Mouse (Mus musculus) hindbrain, embryonic 16.5 days (tissue): ENCODE data around the gene Actl6b. TPM values are rescaled to one million over a fixed set of nuclear protein-coding genes. Genes with fewer than 3 reads are reported as not detected.

Experiments used
- ATAC-seq: fragments of 200-750 bp; cut with Nextera tagmentation; 2 replicates; pipeline ENCODE4 v1.8.0; 2017; ENCODE audit warnings: moderate TSS enrichment, moderate library complexity
- H3K27ac ChIP-seq: fragments of 300-500 bp; sonication (generic); 2 replicates; pipeline ENCODE4 v1.5.1; 2014; ENCODE audit warnings: low read depth, mild to moderate bottlenecking, control low read depth, low read length, moderate library complexity
- H3K27me3 ChIP-seq: fragments of 300-500 bp; sonication (generic); replicated peaks from 2 replicates; pipeline ENCODE4 v1.6.1; 2014; ENCODE audit warnings: low read length; ENCODE audit not compliant: control insufficient read depth, insufficient read depth
- H3K36me3 ChIP-seq: fragments of 300-500 bp; sonication (generic); 2 replicates; pipeline ENCODE4 v1.6.1; 2014; ENCODE audit warnings: mild to moderate bottlenecking, low read length, moderate library complexity, mixed read lengths; ENCODE audit not compliant: control insufficient read depth, insufficient read depth
- H3K4me1 ChIP-seq: fragments of 300-500 bp; sonication (generic); 2 replicates; pipeline ENCODE4 v1.6.1; 2014; ENCODE audit warnings: low read depth, low read length; ENCODE audit not compliant: control insufficient read depth, insufficient read depth
- H3K4me2 ChIP-seq: fragments of 300-500 bp; sonication (generic); 2 replicates; pipeline ENCODE4 v1.6.1; 2014; ENCODE audit warnings: mild to moderate bottlenecking, low read length, control low read depth, moderate library complexity
- H3K4me3 ChIP-seq: fragments of 300-500 bp; sonication (generic); 2 replicates; pipeline ENCODE4 v1.5.1; 2014; ENCODE audit warnings: mild to moderate bottlenecking, low read length, control low read depth, moderate library complexity
- H3K9ac ChIP-seq: fragments of 300-500 bp; sonication (generic); 2 replicates; pipeline ENCODE4 v1.6.1; 2014; ENCODE audit warnings: low read depth, mild to moderate bottlenecking, control low read depth, low read length, moderate library complexity
- H3K9me3 ChIP-seq: fragments of 300-500 bp; sonication (generic); 2 replicates; pipeline ENCODE4 v1.6.1; 2014; ENCODE audit warnings: mild to moderate bottlenecking, low read length, moderate library complexity; ENCODE audit not compliant: control insufficient read depth
- WGBS: fragments of 180-500 bp; shearing (Covaris S2); extraction: QIAGEN DNeasy Blood & Tissue Kit; methylation state at CpG from one replicate; pipeline ENCODE4 v1.1.7; 2014; 5-methylcytosine and 5-hydroxymethylcytosine counted together
- polyA plus RNA-seq: library from polyadenylated mRNA; unstranded; fragments of >200 nt; fragmentation: Nextera tagmentation; extraction: Ambion mirVana; gene quantifications from 2 replicates; pipeline ENCODE4 v1.2.1, GENCODE M21; 2015

Actl6b gene
- polyA plus RNA-seq, 1 experiment from 2014 or later, result 271 TPM

DNA sequence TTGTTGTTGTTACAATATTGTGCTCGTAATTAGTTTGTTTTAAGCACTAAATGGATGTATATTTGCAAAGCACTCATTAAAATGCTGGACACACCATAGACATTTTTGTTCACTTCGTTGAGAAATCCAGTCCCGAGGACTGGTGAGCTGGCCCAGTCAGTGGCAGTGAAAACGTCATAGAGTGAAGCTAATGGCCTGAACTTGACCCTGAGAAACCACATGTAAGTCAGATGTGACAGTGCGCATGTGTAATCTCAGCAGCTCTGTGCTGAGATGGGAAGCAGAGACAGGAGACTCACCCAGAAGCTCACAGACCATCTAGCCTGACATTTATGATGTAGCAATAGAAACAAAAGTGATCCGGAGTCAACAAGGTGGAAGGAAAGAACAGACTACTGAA lies 8.4 kb upstream of the Actl6b start:
- no peaks in the 10 kb centered on the region for H3K27me3 ChIP-seq
- WGBS, result 62% methylated on average over 6 of the region's 6 CpGs
- no peak for ATAC-seq

DNA sequence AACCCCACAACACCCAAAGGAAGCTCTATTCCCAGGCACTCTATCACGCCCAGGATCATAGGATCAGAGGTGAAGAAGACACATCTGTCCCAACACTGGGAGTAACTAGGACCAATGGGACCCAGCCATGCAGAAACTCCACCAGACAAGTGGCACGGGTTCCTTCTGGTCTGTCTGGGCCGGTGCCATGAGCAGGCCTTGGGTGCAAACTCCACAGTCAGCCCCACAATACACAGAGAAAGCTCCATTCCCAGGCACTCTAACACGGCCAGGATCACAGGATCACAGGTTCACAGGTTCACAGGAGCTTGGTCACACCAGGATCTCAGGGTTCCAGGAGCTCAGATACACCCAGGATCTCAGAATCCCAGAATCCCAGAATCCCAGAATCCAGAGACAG lies 7.7 kb upstream of the Actl6b start:
- Histone ChIP-seq H3K27me3 (no peaks in the 10 kb centered on the region), H3K27ac (no peak overlapping the region), H3K4me1 (no peaks in the 10 kb centered on the region), H3K9me3 (no peaks in the 10 kb centered on the region), H3K36me3 (no peaks in the 10 kb centered on the region), H3K4me2 (no peak overlapping the region), H3K4me3 (no peak overlapping the region), H3K9ac (no peak overlapping the region)
- no peak for ATAC-seq
- 77% methylated on average over 4 of the region's 4 CpGs for WGBS

More for the DNA sequence above, 8.4 kb upstream of the Actl6b start:
- Histone ChIP-seq H3K27ac (no peak overlapping the region), H3K4me1 (no peaks in the 10 kb centered on the region), H3K9ac (no peak overlapping the region), H3K9me3 (no peaks in the 10 kb centered on the region), H3K4me3 (no peak overlapping the region), H3K36me3 (no peaks in the 10 kb centered on the region), H3K4me2 (no peak overlapping the region)

DNA sequence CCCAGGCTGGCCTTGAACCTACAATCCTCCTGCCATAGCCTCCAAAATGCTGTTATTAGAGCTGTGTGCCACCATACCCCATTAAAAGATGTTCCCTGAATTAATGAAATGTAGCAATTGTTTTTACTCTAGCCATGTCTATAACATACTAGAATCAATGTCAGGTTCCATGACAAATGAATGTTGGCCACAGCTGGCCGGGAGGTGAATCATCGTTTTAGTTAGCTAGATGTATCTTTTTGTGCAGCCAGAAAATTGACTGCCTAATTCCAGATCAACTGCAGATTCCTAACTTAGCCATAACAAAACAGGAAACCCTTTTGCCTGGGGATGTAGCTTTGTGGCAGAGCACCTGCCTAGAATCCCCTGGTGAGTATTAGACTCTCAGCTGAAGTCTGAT lies 3.5 kb upstream of the Actl6b start:
- no peak overlapping the region for H3K9ac ChIP-seq

DNA sequence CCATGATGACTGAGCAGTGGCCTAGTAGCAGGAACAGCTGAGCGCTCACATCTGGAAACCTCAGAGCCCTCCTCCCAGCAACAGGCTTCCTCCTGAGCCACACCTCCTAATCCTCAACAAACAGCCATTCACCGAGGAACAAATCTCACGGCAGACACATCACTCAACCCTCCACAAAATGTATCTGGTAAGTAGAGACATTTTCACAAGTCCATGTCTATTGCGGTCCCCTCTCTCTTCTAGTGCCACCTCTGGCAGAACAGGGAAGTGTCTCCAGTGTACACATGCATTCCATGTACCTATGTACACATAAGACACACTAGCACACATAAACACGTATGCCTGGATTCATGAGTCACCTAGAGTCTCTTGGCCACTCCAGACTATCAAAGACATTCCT lies 2.2 kb upstream of the Actl6b start:
- 81% methylated on average over 5 of the region's 5 CpGs for WGBS
- Histone ChIP-seq H3K9me3 (no peaks in the 10 kb centered on the region), H3K27me3 (no peaks in the 10 kb centered on the region), H3K4me2 (no peak overlapping the region), H3K27ac (no peak overlapping the region), H3K36me3 (no peaks in the 10 kb centered on the region), H3K4me3 (no peak overlapping the region), H3K9ac (no peak overlapping the region), H3K4me1 (peaks cover 12% of the 10 kb centered on the region)
- no peak for ATAC-seq

More for the DNA sequence above, 3.5 kb upstream of the Actl6b start:
- WGBS, result 85% methylated on average over 2 of the region's 2 CpGs
- H3K27me3 ChIP-seq, result no peaks in the 10 kb centered on the region
- no peak for ATAC-seq
- H3K9me3 ChIP-seq, result no peaks in the 10 kb centered on the region
- H3K4me2 ChIP-seq, result no peak overlapping the region
- no peaks in the 10 kb centered on the region for H3K36me3 ChIP-seq
- H3K27ac ChIP-seq, result no peak overlapping the region
- H3K4me3 ChIP-seq, result no peak overlapping the region
- peaks cover 11% of the 10 kb centered on the region for H3K4me1 ChIP-seq

DNA sequence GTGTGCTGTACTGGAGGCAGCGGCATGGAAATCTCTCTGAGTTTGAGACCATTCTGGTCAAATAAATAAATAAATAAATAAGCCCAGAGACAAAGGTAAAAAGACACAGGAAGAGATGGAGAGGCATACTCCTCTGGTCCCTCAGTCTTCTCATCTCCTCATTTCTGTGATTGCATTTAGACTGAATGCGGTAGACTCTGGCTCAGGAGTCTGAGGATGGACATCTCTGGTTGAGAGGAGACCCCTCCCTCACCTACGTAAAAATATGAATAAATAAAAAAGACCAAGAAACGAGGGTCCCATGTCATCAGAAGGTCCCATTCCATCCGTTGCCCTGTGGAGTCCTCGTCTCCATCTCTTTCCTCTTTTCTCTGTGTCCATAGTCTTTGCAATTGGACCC lies 317 bp upstream of the Actl6b start:
- Histone ChIP-seq H3K27me3 (no peaks in the 10 kb centered on the region), H3K4me3 (peak overlapping the region; percentile 73), H3K4me2 (peak overlapping the region; percentile 77), H3K4me1 (peaks cover 12% of the 10 kb centered on the region), H3K27ac (peak overlapping the region; percentile 77), H3K9me3 (no peaks in the 10 kb centered on the region), H3K36me3 (no peaks in the 10 kb centered on the region), H3K9ac (peak overlapping the region; percentile 87)
- WGBS, result 21% methylated on average over 6 of the region's 6 CpGs
- ATAC-seq, result no peak

DNA sequence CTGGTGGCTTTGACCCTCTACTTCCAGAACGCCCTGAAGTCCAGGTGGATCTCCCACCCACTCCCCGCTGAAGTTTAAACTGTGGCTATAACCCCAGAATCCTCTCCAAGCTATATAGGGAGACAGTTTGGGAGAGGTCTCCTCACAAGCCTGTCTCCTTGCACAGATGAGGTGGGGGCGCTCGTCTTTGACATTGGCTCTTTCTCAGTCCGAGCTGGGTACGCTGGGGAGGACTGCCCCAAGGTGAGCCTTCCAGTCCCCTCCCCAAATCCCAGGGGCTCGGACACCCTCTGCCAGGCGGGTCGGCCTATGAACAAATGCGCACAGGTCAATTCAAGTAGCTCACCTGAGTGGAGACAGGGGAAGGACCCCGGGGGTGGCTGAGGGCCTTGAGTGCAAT lies 581 bp downstream of the Actl6b start:
- Histone ChIP-seq H3K4me1 (peaks cover 12% of the 10 kb centered on the region), H3K9me3 (no peaks in the 10 kb centered on the region), H3K27ac (peak overlapping the region; percentile 77), H3K9ac (peak overlapping the region; percentile 87), H3K4me3 (peak overlapping the region; percentile 73), H3K27me3 (no peaks in the 10 kb centered on the region), H3K4me2 (peak overlapping the region; percentile 77), H3K36me3 (no peaks in the 10 kb centered on the region)
- peak; percentile 24; the same call in 1 of the 2 replicates for ATAC-seq
- WGBS, result 45% methylated on average over 11 of the region's 11 CpGs

DNA sequence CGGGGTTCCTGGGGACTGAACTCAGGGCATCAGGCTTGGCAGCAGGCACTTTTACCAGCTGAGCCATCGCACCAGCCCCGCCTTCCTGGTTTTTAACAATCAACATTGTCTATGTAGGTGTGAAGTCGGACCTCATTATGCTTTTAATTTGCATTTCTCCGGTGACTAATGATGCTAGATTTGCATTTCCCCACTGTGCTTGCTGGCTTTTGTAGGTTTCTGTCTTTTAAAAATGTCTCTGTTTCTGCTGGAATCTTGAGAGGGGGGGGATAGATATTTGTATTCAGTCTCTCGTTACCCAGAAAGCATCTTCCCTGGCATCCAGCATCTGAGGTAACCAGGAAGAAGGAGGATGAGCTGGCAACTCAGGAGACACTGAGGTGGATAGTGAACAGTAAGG lies 8.2 kb downstream of the Actl6b start:
- no peak overlapping the region for H3K4me2 ChIP-seq
- WGBS, result 51% methylated on average over 6 of the region's 6 CpGs

DNA sequence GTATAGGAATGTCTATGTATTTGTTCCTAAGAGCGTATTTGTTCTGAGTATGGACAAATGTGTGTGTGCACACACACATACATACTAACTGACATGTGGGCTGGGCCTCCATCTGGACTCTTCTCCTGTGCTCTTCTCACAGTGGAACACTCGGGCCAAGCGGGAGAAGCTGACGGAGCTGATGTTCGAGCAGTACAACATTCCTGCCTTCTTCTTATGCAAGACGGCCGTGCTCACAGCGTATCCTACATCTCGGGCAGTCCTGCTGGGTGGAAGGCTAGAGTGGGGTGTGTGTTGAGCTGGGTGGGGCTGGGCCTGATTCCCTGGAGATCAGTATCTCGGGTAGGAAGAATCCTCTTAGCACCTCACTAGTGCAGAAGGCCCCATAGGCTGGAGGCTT lies 9.6 kb downstream of the Actl6b start:
- no peak overlapping the region for H3K4me2 ChIP-seq
- no peak overlapping the region for H3K9ac ChIP-seq
- no peak for ATAC-seq
- peaks cover 13% of the 10 kb centered on the region for H3K36me3 ChIP-seq
- no peak overlapping the region for H3K4me3 ChIP-seq
- WGBS, result 74% methylated on average over 10 of the region's 10 CpGs
- H3K4me1 ChIP-seq, result peaks cover 2% of the 10 kb centered on the region; the same call in 1 of the 2 replicates
- no peak overlapping the region for H3K27ac ChIP-seq
- no peaks in the 10 kb centered on the region for H3K9me3 ChIP-seq
- no peaks in the 10 kb centered on the region for H3K27me3 ChIP-seq

More for the DNA sequence above, 8.2 kb downstream of the Actl6b start:
- Histone ChIP-seq H3K36me3 (peaks cover 6% of the 10 kb centered on the region), H3K27ac (no peak overlapping the region), H3K4me1 (peaks cover 2% of the 10 kb centered on the region; the same call in 1 of the 2 replicates), H3K9me3 (no peaks in the 10 kb centered on the region), H3K4me3 (no peak overlapping the region), H3K27me3 (no peaks in the 10 kb centered on the region), H3K9ac (no peak overlapping the region)
- no peak for ATAC-seq

DNA sequence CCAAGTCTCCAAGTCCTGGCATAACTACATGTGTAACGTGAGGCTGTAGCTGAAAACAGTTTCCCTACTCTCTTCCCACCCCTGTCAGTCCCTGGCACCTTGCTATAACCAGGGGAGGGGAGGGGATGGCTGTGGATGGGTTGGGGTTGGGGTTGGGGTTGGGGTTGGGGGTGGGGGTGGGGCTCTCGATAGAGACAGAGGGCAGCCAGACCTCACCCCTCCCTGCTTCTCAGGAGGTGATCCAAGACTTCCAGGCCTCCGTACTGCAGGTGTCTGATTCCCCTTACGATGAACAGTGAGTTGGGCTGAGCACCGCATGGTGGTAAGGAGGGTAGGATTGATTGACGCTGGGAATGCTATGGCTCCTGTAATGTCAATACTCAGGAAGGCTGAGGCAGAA lies 12.4 kb downstream of the Actl6b start:
- ATAC-seq, result no peak
- H3K4me2 ChIP-seq, result no peak overlapping the region
- 58% methylated on average over 6 of the region's 6 CpGs for WGBS

DNA sequence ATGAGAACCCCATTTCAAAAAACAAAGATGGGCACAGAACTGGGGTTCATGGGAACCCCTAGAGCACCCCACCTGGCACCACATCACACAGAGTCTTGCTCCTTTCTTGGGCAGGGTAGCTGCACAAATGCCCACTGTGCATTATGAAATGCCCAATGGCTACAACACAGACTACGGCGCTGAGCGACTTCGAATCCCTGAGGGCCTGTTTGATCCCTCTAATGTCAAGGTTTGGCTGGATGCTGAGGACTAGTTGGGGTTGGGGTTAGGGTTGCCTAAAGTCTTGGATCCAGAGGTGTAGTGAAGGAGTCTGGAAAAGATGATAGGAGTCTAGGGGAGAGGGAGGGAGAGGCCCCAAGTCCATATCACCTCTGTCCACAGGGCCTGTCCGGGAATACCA lies 13.1 kb downstream of the Actl6b start:
- Histone ChIP-seq H3K36me3 (peaks cover 13% of the 10 kb centered on the region), H3K4me1 (peaks cover 2% of the 10 kb centered on the region; the same call in 1 of the 2 replicates), H3K4me3 (no peak overlapping the region), H3K9me3 (no peaks in the 10 kb centered on the region), H3K27me3 (no peaks in the 10 kb centered on the region), H3K27ac (no peak overlapping the region), H3K4me2 (no peak overlapping the region), H3K9ac (no peak overlapping the region)
- 92% methylated on average over 5 of the region's 5 CpGs for WGBS
- no peak for ATAC-seq

More for the DNA sequence above, 12.4 kb downstream of the Actl6b start:
- Histone ChIP-seq H3K4me1 (peaks cover 2% of the 10 kb centered on the region; the same call in 1 of the 2 replicates), H3K9ac (no peak overlapping the region), H3K4me3 (no peak overlapping the region), H3K27ac (no peak overlapping the region), H3K36me3 (peaks cover 13% of the 10 kb centered on the region), H3K27me3 (no peaks in the 10 kb centered on the region), H3K9me3 (no peaks in the 10 kb centered on the region)
